Mouse (Mus musculus): ENCODE results near the gene Aldh9a1.

DNA sequence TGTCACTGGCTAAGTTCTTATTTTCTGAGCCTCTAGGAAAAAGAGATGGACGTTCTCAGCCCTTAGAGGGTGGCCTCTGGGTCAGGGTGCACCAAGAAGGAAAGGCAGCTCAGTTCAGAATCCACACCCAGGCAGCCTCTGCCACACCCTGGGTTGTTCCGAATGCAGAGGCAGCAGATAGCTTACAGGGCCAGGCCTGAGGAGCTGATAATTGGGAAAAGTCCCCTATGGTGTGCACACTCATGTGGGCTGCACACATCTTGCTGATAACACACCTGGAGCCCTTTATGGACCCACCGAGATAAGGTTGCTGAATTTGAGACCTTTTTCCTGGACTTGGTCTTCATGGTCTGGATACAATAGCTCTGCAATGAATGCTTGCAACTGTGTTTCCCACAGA is 34.4 kb downstream of the Aldh9a1 start:
- no peak for TF ChIP-seq POLR2A (IDR thresholded peaks at IDR 0.05; ENCODE audit: insufficient read length, low read depth)
- no peak for TF ChIP-seq MAX (IDR thresholded peaks at IDR 0.05; ENCODE audit: low read depth)
- no peak for TF ChIP-seq USF1 (IDR thresholded peaks at IDR 0.05; ENCODE audit: low read depth)
